Mouse (Mus musculus): ENCODE data around the gene Slc35f1. TPM values are rescaled to one million over a fixed set of nuclear protein-coding genes. Genes with fewer than 3 reads are reported as not detected.
A peak's percentile ranks its signal among the peaks of the same experiment; 100 is the strongest.

Slc35f1 gene
- polyA plus RNA-seq (2015; fragmentation: Nextera tagmentation; extraction: Ambion mirVana): 0.93 and 1.1 TPM in 2 replicates

DNA sequence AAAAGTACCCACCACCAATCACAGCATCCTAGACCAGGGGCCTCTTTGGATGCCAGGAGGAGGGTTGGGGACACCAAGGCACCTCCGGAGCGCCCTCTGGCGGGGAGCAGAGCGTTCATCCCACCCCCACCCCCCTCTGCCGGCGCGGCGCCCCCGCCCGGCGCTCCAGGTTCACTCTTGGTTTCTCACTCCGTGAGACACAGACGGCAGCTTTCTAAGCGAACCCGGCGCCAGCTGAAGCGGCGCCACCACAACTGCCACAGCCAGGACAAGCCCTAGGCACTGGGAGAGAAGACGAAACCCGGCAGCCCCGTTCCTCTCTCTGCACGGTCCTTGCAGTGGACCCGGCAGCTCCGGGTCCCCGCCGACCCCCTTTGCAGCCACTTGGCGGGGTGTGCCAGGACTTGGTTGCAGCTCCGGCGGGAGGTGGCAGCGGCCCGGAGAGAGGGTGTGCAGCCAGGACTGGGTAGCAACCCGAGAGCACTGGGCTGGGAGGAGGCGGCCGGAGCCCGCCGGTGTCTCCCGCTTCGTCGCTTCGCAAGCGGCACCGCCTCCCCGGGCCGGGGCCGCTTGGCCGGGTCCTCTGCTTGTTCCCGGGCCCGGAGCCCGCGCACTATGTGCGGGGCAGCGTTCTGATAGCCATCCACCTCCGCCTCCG, at the start of gene Slc35f1:
TSS of gene Slc35f1 (plus strand) at position 200 of the 658 bp plus-strand sequence.
- H3K4me2 ChIP-seq (ENCODE audit: low read depth, low read length): peak within 1 kb of the TSS; percentile 98
- ATAC-seq (ENCODE audit: low read depth): peak; percentile 88
- no peaks in the 10 kb centered on the region for H3K36me3 ChIP-seq (ENCODE audit: control insufficient read depth, insufficient read depth, low read length)
- WGBS: 0% methylated on average over 54 of the region's 54 CpGs
- H3K27ac ChIP-seq (ENCODE audit: low read length): peak within 1 kb of the TSS; percentile 46
- H3K27me3 ChIP-seq (ENCODE audit: control insufficient read depth, insufficient read depth, low read depth, low read length): peaks cover 3% of the 10 kb centered on the region
- H3K9ac ChIP-seq (ENCODE audit: low read length): peak within 1 kb of the TSS; percentile 67
- no peaks in the 10 kb centered on the region for H3K9me3 ChIP-seq (ENCODE audit: control insufficient read depth, low read length)
- H3K4me1 ChIP-seq (replicated peaks; ENCODE audit: control insufficient read depth, insufficient read depth, low read length): peaks cover 2% of the 10 kb centered on the region; the same call in 1 of the 2 replicates
- H3K4me3 ChIP-seq (ENCODE audit: low read length): peak within 1 kb of the TSS; percentile 78

DNA sequence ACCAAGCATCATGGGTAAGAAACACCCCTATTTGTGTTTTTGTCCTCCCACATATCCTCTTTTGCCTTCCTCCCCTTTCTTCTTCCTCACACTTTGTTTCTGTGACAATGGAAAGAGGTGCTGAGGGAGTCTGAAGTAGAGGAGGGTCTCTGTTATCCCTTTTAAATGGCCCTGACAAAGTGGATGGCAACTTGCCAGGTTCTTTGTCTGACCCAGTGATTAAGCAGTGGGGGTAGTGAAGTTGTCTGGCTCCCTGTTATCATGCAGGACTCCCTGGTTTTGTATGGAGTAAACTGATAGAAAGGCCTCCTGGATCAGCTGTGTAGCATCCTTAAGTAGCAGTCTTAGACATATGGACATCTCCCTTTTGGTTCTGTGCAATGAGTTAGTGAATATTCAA, 19.1 kb upstream of the Slc35f1 start:
- H3K4me2 ChIP-seq (ENCODE audit: low read depth, low read length): no peak overlapping the region
- H3K4me1 ChIP-seq (replicated peaks; ENCODE audit: control insufficient read depth, insufficient read depth, low read length): no peaks in the 10 kb centered on the region
- no peak for ATAC-seq (ENCODE audit: low read depth)
- no peak overlapping the region for H3K27ac ChIP-seq (ENCODE audit: low read length)
- H3K4me3 ChIP-seq (ENCODE audit: low read length): no peak overlapping the region
- H3K9me3 ChIP-seq (ENCODE audit: control insufficient read depth, low read length): no peaks in the 10 kb centered on the region
- H3K36me3 ChIP-seq (ENCODE audit: control insufficient read depth, insufficient read depth, low read length): no peaks in the 10 kb centered on the region
- H3K9ac ChIP-seq (ENCODE audit: low read length): no peak overlapping the region
- no peaks in the 10 kb centered on the region for H3K27me3 ChIP-seq (ENCODE audit: control insufficient read depth, insufficient read depth, low read depth, low read length)

DNA sequence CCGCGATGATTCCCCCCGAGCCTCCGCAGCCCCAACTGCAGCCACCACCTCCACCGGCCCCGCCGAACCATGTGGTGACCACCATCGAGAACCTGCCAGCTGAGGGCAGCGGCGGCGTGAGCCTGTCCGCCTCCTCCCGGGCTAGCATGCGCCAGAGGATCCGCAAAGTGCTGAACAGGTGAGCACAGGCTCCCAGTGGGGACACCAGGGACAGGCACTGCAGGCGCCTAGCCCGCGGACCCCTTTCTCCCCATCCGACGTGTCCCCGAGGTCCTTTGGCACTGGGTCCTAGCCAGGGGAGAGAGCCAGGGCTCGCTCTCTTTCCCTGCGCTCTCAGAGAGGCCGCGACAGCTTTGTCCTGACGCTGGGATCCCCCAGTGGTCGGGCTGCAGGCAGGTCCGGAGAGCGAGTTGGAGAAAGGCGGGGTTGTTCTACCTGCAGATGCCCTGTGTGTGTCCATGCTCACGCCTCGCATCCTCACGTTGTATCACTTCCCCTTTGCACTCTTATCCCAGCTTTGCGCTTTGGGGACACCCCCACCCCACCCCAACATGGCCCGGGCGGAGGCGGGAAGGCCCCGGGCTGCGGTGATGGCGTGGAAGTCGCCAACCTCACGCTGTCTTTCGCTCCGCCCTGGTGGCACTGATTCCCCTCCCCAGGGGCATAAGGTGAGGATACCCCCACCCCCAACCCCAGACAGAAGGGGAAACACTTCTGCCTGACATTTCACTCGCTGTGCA, 829 bp downstream of the Slc35f1 start:
- WGBS: under 1% methylated on average over 45 of the region's 45 CpGs
- H3K27ac ChIP-seq (ENCODE audit: low read length): no peak overlapping the region
- H3K27me3 ChIP-seq (ENCODE audit: control insufficient read depth, insufficient read depth, low read depth, low read length): peaks cover 3% of the 10 kb centered on the region
- H3K4me1 ChIP-seq (replicated peaks; ENCODE audit: control insufficient read depth, insufficient read depth, low read length): peaks cover 2% of the 10 kb centered on the region; the same call in 1 of the 2 replicates
- no peaks in the 10 kb centered on the region for H3K9me3 ChIP-seq (ENCODE audit: control insufficient read depth, low read length)
- H3K9ac ChIP-seq (ENCODE audit: low read length): peak overlapping the region; percentile 67
- peak; percentile 68 for ATAC-seq (ENCODE audit: low read depth)
- peak overlapping the region; percentile 98 for H3K4me2 ChIP-seq (ENCODE audit: low read depth, low read length)
- no peaks in the 10 kb centered on the region for H3K36me3 ChIP-seq (ENCODE audit: control insufficient read depth, insufficient read depth, low read length)
- H3K4me3 ChIP-seq (ENCODE audit: low read length): peak overlapping the region; percentile 78

DNA sequence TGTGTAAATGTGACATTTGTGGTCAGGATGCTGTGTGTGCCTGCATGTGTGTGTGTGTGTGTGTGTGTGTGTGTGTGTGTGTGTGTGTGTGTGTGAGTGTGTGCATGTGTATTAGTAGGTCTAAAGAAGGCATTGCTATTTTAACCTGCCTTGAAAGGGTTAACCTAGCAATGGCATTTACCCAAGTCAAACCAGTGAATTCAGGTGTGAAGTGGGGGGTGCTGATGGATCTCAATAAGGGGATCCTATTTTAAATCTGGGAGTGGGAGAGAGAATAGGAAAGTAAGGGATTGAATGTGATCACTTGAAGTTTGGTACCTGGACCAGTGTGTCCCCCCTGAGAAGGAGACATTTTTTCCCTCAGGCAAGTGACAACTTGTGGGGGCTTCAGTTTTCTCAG, 13.4 kb downstream of the Slc35f1 start:
- ATAC-seq (ENCODE audit: low read depth): no peak
- H3K4me3 ChIP-seq (ENCODE audit: low read length): peak overlapping the region; percentile 41
- H3K27ac ChIP-seq (ENCODE audit: low read length): no peak overlapping the region

DNA sequence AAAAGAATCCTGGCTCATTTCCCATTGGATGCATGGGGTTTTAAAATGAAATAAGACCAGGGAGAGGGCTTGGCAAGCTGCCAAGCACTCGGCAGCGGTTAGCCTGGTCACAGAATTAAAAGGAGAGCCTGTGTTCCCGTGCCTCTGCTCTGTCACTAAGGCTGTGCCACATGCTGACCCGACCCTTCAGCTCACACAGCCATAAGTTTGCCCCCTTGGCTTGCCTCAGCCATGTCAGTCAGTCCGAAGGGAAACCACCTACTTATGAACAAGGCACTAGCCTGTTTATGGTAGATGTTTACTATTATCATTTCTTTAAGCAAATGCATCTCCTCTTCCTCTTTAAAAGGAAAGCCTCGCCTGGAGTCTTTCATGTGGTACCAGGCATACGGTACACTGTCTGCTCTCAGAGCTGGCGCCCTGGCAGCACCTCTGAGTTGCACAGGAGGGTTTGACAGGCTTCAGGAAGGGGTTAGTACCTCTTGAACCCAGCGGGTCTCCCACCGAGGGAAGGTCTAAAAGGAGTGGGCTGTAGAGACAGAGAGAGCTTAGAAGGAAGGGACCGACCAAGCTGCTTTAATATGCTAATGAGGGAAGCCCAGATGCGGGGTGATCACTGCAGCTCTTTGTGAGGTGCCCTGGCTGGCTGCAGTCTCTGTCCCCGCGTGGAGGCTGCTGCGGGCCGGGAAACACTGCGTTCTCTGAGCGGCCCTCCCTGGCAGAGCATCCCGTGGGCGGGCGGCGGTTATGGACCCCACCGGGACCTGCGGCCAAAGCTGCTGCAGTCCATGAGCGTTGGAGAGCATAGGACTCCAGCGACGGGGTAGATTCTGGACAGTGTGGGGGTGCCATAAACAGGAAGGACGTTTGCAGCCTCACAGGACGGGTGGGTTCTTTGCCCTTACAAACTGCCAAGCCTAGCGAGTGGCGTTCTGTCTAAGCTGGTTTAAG, 14.0 kb downstream of the Slc35f1 start:
- Histone ChIP-seq H3K4me2 (ENCODE audit: low read depth, low read length) (peak overlapping the region; percentile 59), H3K4me3 (ENCODE audit: low read length) (peak overlapping the region; percentile 41), H3K27me3 (ENCODE audit: control insufficient read depth, insufficient read depth, low read depth, low read length) (no peaks in the 10 kb centered on the region), H3K36me3 (ENCODE audit: control insufficient read depth, insufficient read depth, low read length) (no peaks in the 10 kb centered on the region), H3K9ac (ENCODE audit: low read length) (peak overlapping the region; percentile 44), H3K27ac (ENCODE audit: low read length) (no peak overlapping the region), H3K9me3 (ENCODE audit: control insufficient read depth, low read length) (no peaks in the 10 kb centered on the region), H3K4me1 (replicated peaks; ENCODE audit: control insufficient read depth, insufficient read depth, low read length) (peaks cover 7% of the 10 kb centered on the region)
- 2% methylated on average over 31 of the region's 31 CpGs for WGBS
- peak; percentile 82 for ATAC-seq (ENCODE audit: low read depth)

More for the DNA sequence above, 13.4 kb downstream of the Slc35f1 start:
- Histone ChIP-seq H3K36me3 (ENCODE audit: control insufficient read depth, insufficient read depth, low read length) (no peaks in the 10 kb centered on the region), H3K27me3 (ENCODE audit: control insufficient read depth, insufficient read depth, low read depth, low read length) (no peaks in the 10 kb centered on the region), H3K4me1 (replicated peaks; ENCODE audit: control insufficient read depth, insufficient read depth, low read length) (peaks cover 7% of the 10 kb centered on the region), H3K4me2 (ENCODE audit: low read depth, low read length) (peak overlapping the region; percentile 59), H3K9me3 (ENCODE audit: control insufficient read depth, low read length) (no peaks in the 10 kb centered on the region), H3K9ac (ENCODE audit: low read length) (no peak overlapping the region)

DNA sequence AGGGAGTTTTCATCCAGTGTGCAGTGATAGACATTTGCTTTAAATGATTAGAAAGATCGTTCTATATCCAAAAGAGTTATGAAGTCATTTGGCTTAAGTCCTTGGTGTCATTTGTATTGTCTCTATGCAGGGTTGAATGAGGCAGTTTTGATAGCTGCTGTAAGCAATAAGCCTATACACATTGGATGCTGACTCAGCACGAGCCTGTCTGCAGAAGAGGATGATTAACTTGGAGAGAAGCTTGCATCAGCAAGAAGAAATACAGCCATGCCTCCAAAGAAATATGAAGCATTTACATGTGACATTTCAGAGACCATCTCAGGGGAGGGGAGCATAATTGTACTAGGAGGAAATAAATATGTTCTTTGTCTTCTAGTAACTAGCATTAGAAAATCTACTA, 19.1 kb downstream of the Slc35f1 start:
- H3K4me1 ChIP-seq (replicated peaks; ENCODE audit: control insufficient read depth, insufficient read depth, low read length): no peaks in the 10 kb centered on the region
- H3K4me2 ChIP-seq (ENCODE audit: low read depth, low read length): no peak overlapping the region
- H3K9ac ChIP-seq (ENCODE audit: low read length): no peak overlapping the region
- no peak overlapping the region for H3K4me3 ChIP-seq (ENCODE audit: low read length)
- H3K36me3 ChIP-seq (ENCODE audit: control insufficient read depth, insufficient read depth, low read length): no peaks in the 10 kb centered on the region
- H3K9me3 ChIP-seq (ENCODE audit: control insufficient read depth, low read length): no peaks in the 10 kb centered on the region
- no peak overlapping the region for H3K27ac ChIP-seq (ENCODE audit: low read length)
- no peaks in the 10 kb centered on the region for H3K27me3 ChIP-seq (ENCODE audit: control insufficient read depth, insufficient read depth, low read depth, low read length)
- ATAC-seq (ENCODE audit: low read depth): no peak
- WGBS: 51% methylated on average over 2 of the region's 2 CpGs

DNA sequence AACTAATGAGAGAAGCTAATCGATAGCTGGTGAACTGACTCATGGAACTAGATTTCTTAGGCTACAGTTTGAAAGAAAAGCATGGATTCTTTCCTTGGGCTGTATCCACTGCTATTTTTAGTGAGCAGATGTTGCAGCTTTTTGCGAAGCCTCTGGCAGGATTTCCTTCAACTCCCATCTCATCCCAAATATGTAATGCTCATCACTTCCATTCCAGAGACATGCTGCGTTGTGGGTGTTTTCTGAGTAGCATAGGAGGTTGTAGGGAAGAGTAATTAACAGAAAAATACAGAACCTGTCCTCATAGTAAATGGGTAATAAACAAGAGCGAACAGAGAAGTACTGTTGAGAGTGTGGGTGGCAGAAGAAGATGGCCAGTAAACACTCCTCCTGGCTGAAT, 21.8 kb downstream of the Slc35f1 start:
- whole genome bisulfite sequencing: 79% methylated on average over 4 of the region's 4 CpGs
- Histone ChIP-seq H3K27me3 (ENCODE audit: control insufficient read depth, insufficient read depth, low read depth, low read length) (no peaks in the 10 kb centered on the region), H3K9me3 (ENCODE audit: control insufficient read depth, low read length) (no peaks in the 10 kb centered on the region), H3K27ac (ENCODE audit: low read length) (no peak overlapping the region), H3K4me1 (replicated peaks; ENCODE audit: control insufficient read depth, insufficient read depth, low read length) (no peaks in the 10 kb centered on the region), H3K4me3 (ENCODE audit: low read length) (no peak overlapping the region), H3K9ac (ENCODE audit: low read length) (no peak overlapping the region), H3K36me3 (ENCODE audit: control insufficient read depth, insufficient read depth, low read length) (no peaks in the 10 kb centered on the region), H3K4me2 (ENCODE audit: low read depth, low read length) (no peak overlapping the region)
- ATAC-seq (ENCODE audit: low read depth): no peak

DNA sequence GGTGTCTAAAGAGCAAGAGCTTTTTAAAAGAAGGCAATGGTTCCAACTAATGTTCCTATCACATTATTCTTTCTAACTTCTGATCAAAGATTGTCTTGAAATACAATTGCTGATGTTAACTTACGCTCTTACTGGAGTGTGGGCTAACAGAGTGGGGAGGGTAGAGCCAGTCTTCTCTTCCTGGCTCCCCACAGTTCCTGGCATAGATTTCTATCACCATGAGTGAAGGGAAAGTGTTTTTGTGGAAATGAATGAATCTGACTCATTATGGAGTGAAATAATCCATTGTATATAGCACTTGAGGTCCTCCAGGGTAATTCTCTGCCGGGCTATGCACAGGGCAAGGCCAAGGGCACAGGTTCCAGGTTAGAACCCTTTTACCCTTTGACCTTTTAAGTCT, 24.2 kb downstream of the Slc35f1 start:
- ATAC-seq (ENCODE audit: low read depth): no peak
- Histone ChIP-seq H3K36me3 (ENCODE audit: control insufficient read depth, insufficient read depth, low read length) (no peaks in the 10 kb centered on the region), H3K4me3 (ENCODE audit: low read length) (no peak overlapping the region), H3K4me2 (ENCODE audit: low read depth, low read length) (no peak overlapping the region), H3K9ac (ENCODE audit: low read length) (no peak overlapping the region), H3K27ac (ENCODE audit: low read length) (no peak overlapping the region), H3K9me3 (ENCODE audit: control insufficient read depth, low read length) (no peaks in the 10 kb centered on the region), H3K27me3 (ENCODE audit: control insufficient read depth, insufficient read depth, low read depth, low read length) (no peaks in the 10 kb centered on the region), H3K4me1 (replicated peaks; ENCODE audit: control insufficient read depth, insufficient read depth, low read length) (no peaks in the 10 kb centered on the region)
- 75% methylated on average over 2 of the region's 2 CpGs for WGBS

DNA sequence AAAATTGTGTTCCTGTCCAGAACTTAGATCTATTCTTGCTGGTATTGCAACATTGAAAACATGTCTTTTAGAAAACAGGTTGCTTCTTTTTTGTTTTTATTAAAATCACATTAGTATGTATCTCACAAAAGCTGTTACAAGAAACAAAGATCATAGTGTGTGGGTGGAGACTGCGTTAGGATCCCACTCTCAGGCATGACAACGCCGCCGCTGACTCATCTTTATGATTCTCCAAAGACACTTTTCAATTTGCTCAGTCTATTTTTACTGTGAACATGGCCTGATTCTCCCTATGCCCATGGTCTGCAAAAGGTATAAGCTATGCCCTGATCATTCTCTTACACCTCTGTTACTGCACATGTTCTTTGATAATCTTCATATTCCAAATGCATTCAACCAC, 24.8 kb downstream of the Slc35f1 start:
- H3K4me3 ChIP-seq (ENCODE audit: low read length): no peak overlapping the region
- no peaks in the 10 kb centered on the region for H3K4me1 ChIP-seq (replicated peaks; ENCODE audit: control insufficient read depth, insufficient read depth, low read length)
- no peaks in the 10 kb centered on the region for H3K9me3 ChIP-seq (ENCODE audit: control insufficient read depth, low read length)
- H3K36me3 ChIP-seq (ENCODE audit: control insufficient read depth, insufficient read depth, low read length): no peaks in the 10 kb centered on the region
- WGBS: 93% methylated on average over 4 of the region's 4 CpGs
- no peaks in the 10 kb centered on the region for H3K27me3 ChIP-seq (ENCODE audit: control insufficient read depth, insufficient read depth, low read depth, low read length)
- no peak overlapping the region for H3K9ac ChIP-seq (ENCODE audit: low read length)
- H3K27ac ChIP-seq (ENCODE audit: low read length): no peak overlapping the region
- ATAC-seq (ENCODE audit: low read depth): no peak
- H3K4me2 ChIP-seq (ENCODE audit: low read depth, low read length): no peak overlapping the region

All from lung, embryonic 16.5 days (tissue).